ENCODE assay signal across 27 mouse cellular contexts in genomic region chr11:101351721-101352111, GRCm38 (mm10). TPM values are rescaled to one million over a fixed set of nuclear protein-coding genes. Genes with fewer than 3 reads are reported as not detected.
A peak's percentile ranks its signal among the peaks of the same experiment; 100 is the strongest.
DNase-seq lines count a peak whose midpoint lies in the region; ATAC-seq and TF ChIP-seq lines count a peak whose summit lies in the region.
"Had no signal": no experiment of that assay in that cellular context is flagged by ENCODE, and none has a peak within 500 bp of the region (broad histone marks: within the 10 kb centered on the region; RNA-seq: fewer than 3 reads in every experiment).

No protein-coding gene starts in this region.

- H3K9ac ChIP-seq in kidney, embryonic 15.5 days = no peak overlapping the region
- H3K9ac ChIP-seq: embryonic facial prominence, embryonic 12.5 days; forebrain, embryonic 12.5 days; liver, embryonic 13.5 days; lung, embryonic 14.5 days; midbrain, embryonic 13.5 days had no signal

- no peaks in the 10 kb centered on the region for H3K36me3 ChIP-seq in kidney, adult 2 months (ENCODE audit: control insufficient read depth, insufficient read depth, low read length)
- no peaks in the 10 kb centered on the region for H3K36me3 ChIP-seq in kidney, embryonic 15.5 days
- no peaks in the 10 kb centered on the region for H3K36me3 ChIP-seq in embryonic facial prominence, embryonic 10.5 days (replicated peaks)
- no peaks in the 10 kb centered on the region for H3K36me3 ChIP-seq in limb, embryonic 10.5 days
- H3K36me3 ChIP-seq: embryonic facial prominence, embryonic 12.5 days; forebrain, embryonic 12.5 days; hindbrain, embryonic 10.5 days; liver, embryonic 13.5 days; midbrain, embryonic 13.5 days had no signal

- TF ChIP-seq POLR2A in kidney, adult 2 months (IDR thresholded peaks at IDR 0.05; ENCODE audit: low read depth, low read length) = no peak

- no peak for ATAC-seq in kidney, embryonic 15.5 days (replicated peaks; ENCODE audit: low FRiP score)
- ATAC-seq: activated CD4-positive, CD25-positive, alpha-beta regulatory T cell, adult 4 months; hindbrain, embryonic 16.5 days; midbrain, embryonic 13.5 days had no signal

- no peaks in the 10 kb centered on the region for H3K27me3 ChIP-seq in kidney, adult 2 months (replicated peaks; ENCODE audit: control insufficient read depth, insufficient read depth, low read length)
- no peaks in the 10 kb centered on the region for H3K27me3 ChIP-seq in kidney, embryonic 15.5 days
- no peaks in the 10 kb centered on the region for H3K27me3 ChIP-seq in embryonic facial prominence, embryonic 10.5 days (replicated peaks; ENCODE audit: low read depth, poor library complexity, severe bottlenecking)
- no peaks in the 10 kb centered on the region for H3K27me3 ChIP-seq in limb, embryonic 10.5 days (ENCODE audit: low read depth, poor library complexity, severe bottlenecking)
- H3K27me3 ChIP-seq: embryonic facial prominence, embryonic 12.5 days; forebrain, embryonic 12.5 days; midbrain, embryonic 13.5 days had no signal

- H3K4me1 ChIP-seq in kidney, adult 2 months (ENCODE audit: control insufficient read depth, insufficient read depth, low read length) = peaks cover 28% of the 10 kb centered on the region
- H3K4me1 ChIP-seq in kidney, embryonic 15.5 days = peaks cover 6% of the 10 kb centered on the region; the same call in 1 of the 2 replicates
- peaks cover 15% of the 10 kb centered on the region for H3K4me1 ChIP-seq in embryonic facial prominence, embryonic 10.5 days
- peaks cover 24% of the 10 kb centered on the region for H3K4me1 ChIP-seq in limb, embryonic 10.5 days
- H3K4me1 ChIP-seq: forebrain, embryonic 12.5 days; megakaryocyte, embryonic 14.5 days; midbrain, embryonic 13.5 days had no signal

- H3K27ac ChIP-seq in kidney, adult 2 months (ENCODE audit: insufficient read depth, low read depth, low read length) = peak overlapping the region; percentile 76
- H3K27ac ChIP-seq in kidney, embryonic 15.5 days = no peak overlapping the region
- H3K27ac ChIP-seq in embryonic facial prominence, embryonic 10.5 days (replicated peaks) = no peak overlapping the region
- H3K27ac ChIP-seq in limb, embryonic 10.5 days = no peak overlapping the region
- H3K27ac ChIP-seq: embryonic facial prominence, embryonic 12.5 days; forebrain, embryonic 12.5 days; gastrocnemius, adult 2 months; hindbrain, embryonic 10.5 days; liver, embryonic 13.5 days; midbrain, embryonic 13.5 days had no signal

- peak; percentile 69 for DNase-seq in kidney, adult 2 months
- peak; percentile 48 for DNase-seq in A20 (ENCODE audit: low read depth, low spot score)
- DNase-seq in embryonic facial prominence, embryonic 10.5 days (ENCODE audit: low spot score) = peak; percentile 23
- peak; percentile 42 for DNase-seq in limb, embryonic 10.5 days (ENCODE audit: low spot score)
- no peak for DNase-seq in thymus, adult 18-20 months
- DNase-seq in frontal cortex, postnatal 10 days (ENCODE audit: low spot score in 2 of 2) = no peak
- DNase-seq: adrenal gland, adult 8-10 months; cerebellum, adult 11-12 months; cerebellum, postnatal 10 days; gastrocnemius, adult 2 months; layer of hippocampus, postnatal 36 days; left cerebral cortex, postnatal 4 days; liver, embryonic 13.5 days; lung, embryonic 14.5 days; thymus, postnatal 14 days had no signal

- 35% methylated on average over 3 of the region's 3 CpGs for WGBS in kidney, adult 2 months
- 56% methylated on average over 3 of the region's 3 CpGs for WGBS in kidney, embryonic 15.5 days
- WGBS in embryonic facial prominence, embryonic 10.5 days = 65% methylated on average over 3 of the region's 3 CpGs
- 61% methylated on average over 3 of the region's 3 CpGs for WGBS in limb, embryonic 10.5 days

- TF ChIP-seq CTCF in kidney, adult 2 months (conservative IDR thresholded peaks at IDR 0.05; ENCODE audit: insufficient read depth, insufficient read length, low read depth, low read length) = no peak

- no peak overlapping the region for H3K4me2 ChIP-seq in kidney, embryonic 15.5 days
- H3K4me2 ChIP-seq: embryonic facial prominence, embryonic 12.5 days; forebrain, embryonic 12.5 days; liver, embryonic 13.5 days; lung, embryonic 14.5 days; midbrain, embryonic 13.5 days had no signal

- H3K4me3 ChIP-seq in kidney, adult 2 months (ENCODE audit: insufficient read depth, low read depth, low read length) = no peak overlapping the region
- H3K4me3 ChIP-seq in kidney, embryonic 15.5 days (replicated peaks) = no peak overlapping the region
- H3K4me3 ChIP-seq in embryonic facial prominence, embryonic 10.5 days = no peak overlapping the region
- H3K4me3 ChIP-seq in limb, embryonic 10.5 days = no peak overlapping the region
- H3K4me3 ChIP-seq: embryonic facial prominence, embryonic 12.5 days; erythroblast, embryonic 14.5 days; forebrain, embryonic 12.5 days; gastrocnemius, adult 2 months; hindbrain, embryonic 10.5 days; liver, embryonic 13.5 days; megakaryocyte, embryonic 14.5 days; midbrain, embryonic 13.5 days had no signal

- H3K9me3 ChIP-seq in kidney, embryonic 15.5 days (replicated peaks) = no peaks in the 10 kb centered on the region
- H3K9me3 ChIP-seq in embryonic facial prominence, embryonic 10.5 days = peaks cover 4% of the 10 kb centered on the region; the same call in 1 of the 2 replicates
- H3K9me3 ChIP-seq in limb, embryonic 10.5 days (replicated peaks) = no peaks in the 10 kb centered on the region
- H3K9me3 ChIP-seq: embryonic facial prominence, embryonic 12.5 days; forebrain, embryonic 12.5 days; liver, embryonic 13.5 days; midbrain, embryonic 13.5 days had no signal

RNA-seq across cellular contexts. Expression of gene G6pc, which starts 15.6 kb away (rescaled TPM):
- polyA plus RNA-seq in kidney, adult 2 months (2012; rRNA removed) = 322 and 349 TPM in 2 replicates
- polyA plus RNA-seq in kidney, embryonic 15.5 days (2015; fragmentation: Nextera tagmentation; extraction: Ambion mirVana) = 1.1 and 1.2 TPM in 2 replicates
- polyA plus RNA-seq in embryonic facial prominence, embryonic 10.5 days (2016; fragmentation: Nextera tagmentation; extraction: Ambion mirVana) = not detected in 2 replicates
- not detected in 2 replicates for polyA plus RNA-seq in limb, embryonic 10.5 days (2016; fragmentation: Nextera tagmentation; extraction: Ambion mirVana)
- polyA plus RNA-seq: activated CD4-positive, CD25-positive, alpha-beta regulatory T cell, adult 4 months; C2C12; embryonic facial prominence, embryonic 12.5 days; erythroblast, embryonic 14.5 days; forebrain, embryonic 12.5 days; heart, embryonic 16.5 days; hindbrain, embryonic 10.5 days; hindbrain, embryonic 16.5 days; liver, embryonic 13.5 days; lung, embryonic 14.5 days; midbrain, embryonic 13.5 days; neural tube, embryonic 11.5 days had no signal

RNA-seq across cellular contexts. Expression of gene Aoc3, which starts 21.3 kb away (rescaled TPM):
- 12.5 and 14.8 TPM in 2 replicates for polyA plus RNA-seq in kidney, adult 2 months (2012; rRNA removed)
- polyA plus RNA-seq in kidney, embryonic 15.5 days (2015; fragmentation: Nextera tagmentation; extraction: Ambion mirVana) = 0.57 and 0.97 TPM in 2 replicates
- 0.04 TPM in 1 of 2 replicates, not detected in the other for polyA plus RNA-seq in embryonic facial prominence, embryonic 10.5 days (2016; fragmentation: Nextera tagmentation; extraction: Ambion mirVana)
- 0.03 TPM in 1 of 2 replicates, not detected in the other for polyA plus RNA-seq in limb, embryonic 10.5 days (2016; fragmentation: Nextera tagmentation; extraction: Ambion mirVana)
- polyA plus RNA-seq: activated CD4-positive, CD25-positive, alpha-beta regulatory T cell, adult 4 months; forebrain, embryonic 12.5 days; hindbrain, embryonic 10.5 days; midbrain, embryonic 13.5 days; neural tube, embryonic 11.5 days had no signal

RNA-seq across cellular contexts. Expression of gene Aoc2, which starts 26.9 kb away (rescaled TPM):
- polyA plus RNA-seq in kidney, adult 2 months (2012; rRNA removed) = 2.6 and 3.1 TPM in 2 replicates
- polyA plus RNA-seq in kidney, embryonic 15.5 days (2015; fragmentation: Nextera tagmentation; extraction: Ambion mirVana) = 1.7 and 2.0 TPM in 2 replicates
- 2.6 and 3.4 TPM in 2 replicates for polyA plus RNA-seq in embryonic facial prominence, embryonic 10.5 days (2016; fragmentation: Nextera tagmentation; extraction: Ambion mirVana)
- 2.7 and 2.8 TPM in 2 replicates for polyA plus RNA-seq in limb, embryonic 10.5 days (2016; fragmentation: Nextera tagmentation; extraction: Ambion mirVana)

RNA-seq across cellular contexts. Expression of gene Psme3, which starts 35.7 kb away (rescaled TPM):
- 61.6 and 75.5 TPM in 2 replicates for polyA plus RNA-seq in kidney, adult 2 months (2012; rRNA removed)
- polyA plus RNA-seq in kidney, embryonic 15.5 days (2015; fragmentation: Nextera tagmentation; extraction: Ambion mirVana) = 153 and 156 TPM in 2 replicates
- polyA plus RNA-seq in embryonic facial prominence, embryonic 10.5 days (2016; fragmentation: Nextera tagmentation; extraction: Ambion mirVana) = 189 and 203 TPM in 2 replicates
- 210 and 214 TPM in 2 replicates for polyA plus RNA-seq in limb, embryonic 10.5 days (2016; fragmentation: Nextera tagmentation; extraction: Ambion mirVana)

RNA-seq across cellular contexts. Expression of gene Becn1, which starts 49.6 kb away (rescaled TPM):
- 61.9 and 89.5 TPM in 2 replicates for polyA plus RNA-seq in kidney, adult 2 months (2012; rRNA removed)
- 162 and 166 TPM in 2 replicates for polyA plus RNA-seq in kidney, embryonic 15.5 days (2015; fragmentation: Nextera tagmentation; extraction: Ambion mirVana)
- 141 and 154 TPM in 2 replicates for polyA plus RNA-seq in embryonic facial prominence, embryonic 10.5 days (2016; fragmentation: Nextera tagmentation; extraction: Ambion mirVana)
- polyA plus RNA-seq in limb, embryonic 10.5 days (2016; fragmentation: Nextera tagmentation; extraction: Ambion mirVana) = 148 TPM in 2 replicates

Comparison
In these comparisons a context has a peak if more than half of its experiments do, and no peak if none do; other contexts are left out.
1. RNA of gene G6pc, which starts 15.6 kb away (polyA plus RNA-seq): 322 to 349 TPM in kidney, adult 2 months; 1.1 to 1.2 TPM in kidney, embryonic 15.5 days, not detected in embryonic facial prominence, embryonic 10.5 days and not detected in limb, embryonic 10.5 days; every median in the first group is over 100 times any median in the second.
2. DNase-seq: peak in kidney, adult 2 months (single experiment), A20 (single experiment), embryonic facial prominence, embryonic 10.5 days (single experiment) and limb, embryonic 10.5 days (single experiment); none in thymus, adult 18-20 months (0 of 2) and frontal cortex, postnatal 10 days (0 of 2).